Mouse (Mus musculus): ENCODE measurements around the gene Afg1l. TPM values are rescaled to one million over a fixed set of nuclear protein-coding genes. Genes with fewer than 3 reads are reported as not detected.

Afg1l gene
- polyA plus RNA-seq, 1 experiment from 2014 or later = 6.2 TPM

DNA sequence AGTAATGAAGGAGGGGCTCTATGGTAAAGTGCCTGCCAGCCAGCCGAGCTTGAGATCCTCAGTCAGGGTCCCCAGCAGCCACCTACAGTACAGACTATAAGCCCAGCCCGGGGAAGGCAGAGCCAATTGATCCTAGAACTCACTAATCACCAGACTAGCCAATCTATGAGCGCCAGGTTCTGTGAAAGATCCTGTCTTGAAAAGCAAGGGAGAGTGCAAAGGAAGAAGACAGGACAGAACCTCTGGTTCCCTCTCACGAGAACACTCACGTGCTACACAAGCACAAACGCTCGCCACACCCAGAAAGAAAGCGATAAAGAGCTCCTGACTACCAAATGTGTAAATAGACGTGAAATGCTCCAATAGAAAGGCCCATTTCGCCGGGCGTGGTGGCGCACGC, 13.6 kb downstream of the Afg1l start:
- no peaks in the 10 kb centered on the region for H3K36me3 ChIP-seq
- no peak overlapping the region for H3K9ac ChIP-seq (replicated peaks)
- 81% methylated on average over 14 of the region's 14 CpGs for WGBS
- H3K4me3 ChIP-seq = no peak overlapping the region
- H3K4me1 ChIP-seq = 0 out of 2 replicates have a peak, but pooled peaks cover 2% of the 10 kb centered on the region
- H3K27me3 ChIP-seq = no peaks in the 10 kb centered on the region
- H3K9me3 ChIP-seq = no peaks in the 10 kb centered on the region
- H3K4me2 ChIP-seq (replicated peaks) = no peak overlapping the region
- no peak for ATAC-seq (replicated peaks)
- no peak overlapping the region for H3K27ac ChIP-seq (replicated peaks)

DNA sequence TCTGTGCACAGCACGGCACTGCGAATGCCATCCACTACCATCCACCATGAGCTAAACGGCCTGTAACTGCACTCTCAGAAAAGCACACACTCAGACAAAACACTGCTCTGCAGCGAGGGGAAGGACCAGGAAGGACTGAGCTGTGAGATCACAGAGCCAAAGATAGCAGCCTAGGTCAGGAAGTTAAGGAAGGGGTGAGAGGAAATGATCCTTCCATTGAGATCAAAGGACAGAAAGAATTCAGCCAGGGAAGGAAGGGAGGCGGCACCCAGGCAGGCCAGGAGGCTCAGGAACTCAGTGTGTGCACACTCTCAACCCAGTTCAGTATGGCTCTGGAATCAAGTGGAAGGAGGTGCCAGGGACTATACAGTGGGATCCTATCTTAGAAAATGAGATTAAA, 14.1 kb downstream of the Afg1l start:
- Histone ChIP-seq H3K27ac (replicated peaks) (no peak overlapping the region), H3K36me3 (no peaks in the 10 kb centered on the region)
- 55% methylated on average over 5 of the region's 5 CpGs for WGBS

DNA sequence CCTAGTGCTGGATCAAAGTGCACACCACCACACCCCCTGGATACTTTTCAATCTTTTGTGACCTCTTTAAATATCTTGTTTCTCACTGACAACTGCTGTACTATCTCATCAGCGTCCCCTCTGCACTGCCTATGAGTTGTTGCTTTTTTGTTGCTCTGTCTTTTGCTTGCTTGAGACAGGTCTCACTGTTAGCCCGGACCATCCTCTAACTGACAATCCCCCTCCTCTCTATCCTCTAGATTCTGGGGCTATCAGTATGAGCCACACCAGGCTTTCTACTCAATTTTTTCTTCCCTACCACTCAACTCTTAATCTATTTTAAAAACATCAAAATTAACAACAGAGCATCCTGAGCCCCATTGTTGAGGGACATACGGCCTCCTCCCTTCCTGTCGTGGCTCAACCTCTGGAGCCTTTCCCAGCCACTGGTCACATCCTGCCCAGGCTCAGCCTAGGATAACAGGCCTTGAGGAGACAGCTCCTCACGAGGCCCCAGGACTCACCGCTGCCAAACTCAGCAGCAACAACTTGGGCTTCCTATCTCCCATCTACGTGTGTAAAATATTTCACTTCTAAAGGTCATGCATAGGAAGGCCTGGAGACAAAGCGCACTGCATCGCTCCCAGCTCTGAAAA, 20.7 kb downstream of the Afg1l start:
- Histone ChIP-seq H3K4me3 (no peak overlapping the region), H3K27ac (replicated peaks) (no peak overlapping the region), H3K9ac (replicated peaks) (no peak overlapping the region), H3K4me2 (replicated peaks) (no peak overlapping the region), H3K9me3 (no peaks in the 10 kb centered on the region), H3K36me3 (no peaks in the 10 kb centered on the region), H3K4me1 (0 out of 2 replicates have a peak, but pooled peaks cover 3% of the 10 kb centered on the region), H3K27me3 (no peaks in the 10 kb centered on the region)
- 82% methylated on average over 9 of the region's 9 CpGs for WGBS
- no peak for ATAC-seq (replicated peaks)

More for the DNA sequence above, 14.1 kb downstream of the Afg1l start:
- Histone ChIP-seq H3K27me3 (no peaks in the 10 kb centered on the region), H3K4me3 (no peak overlapping the region), H3K9ac (replicated peaks) (no peak overlapping the region), H3K4me2 (replicated peaks) (no peak overlapping the region), H3K9me3 (no peaks in the 10 kb centered on the region), H3K4me1 (0 out of 2 replicates have a peak, but pooled peaks cover 2% of the 10 kb centered on the region)
- no peak for ATAC-seq (replicated peaks)

DNA sequence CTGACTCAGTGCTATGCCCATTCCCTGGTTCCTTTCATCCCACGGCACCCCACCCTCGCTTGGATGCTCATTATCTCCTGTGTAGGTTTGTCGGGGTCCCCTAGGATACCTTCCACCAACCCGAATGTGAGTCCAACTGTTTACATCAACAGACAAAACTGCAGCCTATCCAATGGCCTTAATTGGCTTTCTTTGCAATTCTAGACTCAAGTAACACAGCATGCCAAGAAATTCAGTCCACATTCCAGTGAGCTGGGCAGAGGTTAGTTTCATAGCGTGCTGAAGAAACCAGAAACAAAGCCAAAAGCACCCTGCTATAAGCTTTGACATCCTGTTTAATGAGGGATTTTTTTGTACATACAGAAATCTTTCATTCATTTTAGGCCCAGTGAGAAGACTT, 22.4 kb downstream of the Afg1l start:
- H3K4me3 ChIP-seq = no peak overlapping the region
- H3K27me3 ChIP-seq = no peaks in the 10 kb centered on the region
- 0 out of 2 replicates have a peak, but pooled peaks cover 3% of the 10 kb centered on the region for H3K4me1 ChIP-seq
- no peak overlapping the region for H3K4me2 ChIP-seq (replicated peaks)
- H3K9me3 ChIP-seq = no peaks in the 10 kb centered on the region
- H3K36me3 ChIP-seq = no peaks in the 10 kb centered on the region
- H3K27ac ChIP-seq (replicated peaks) = no peak overlapping the region
- 31% methylated on average over 5 of the region's 5 CpGs for WGBS
- ATAC-seq (replicated peaks) = no peak
- no peak overlapping the region for H3K9ac ChIP-seq (replicated peaks)

DNA sequence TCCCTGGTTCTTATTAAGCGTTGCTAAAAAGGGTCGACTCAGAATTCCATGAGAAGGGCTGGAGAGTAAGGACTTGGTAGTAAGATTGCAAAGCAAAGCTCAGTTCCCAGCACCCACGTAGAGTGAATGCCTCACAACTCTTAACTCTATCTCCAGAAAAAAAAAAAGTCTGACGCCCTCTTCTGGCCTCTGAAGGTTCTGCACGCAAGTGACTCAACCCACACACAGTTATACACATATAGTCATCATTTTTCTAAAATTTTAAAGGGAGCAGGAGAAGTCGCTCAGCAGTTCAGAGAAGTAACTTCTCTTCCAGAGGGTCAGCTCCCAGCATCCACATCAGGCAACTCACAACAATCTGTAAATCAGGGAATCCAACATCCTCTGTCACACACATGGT, 23.7 kb downstream of the Afg1l start:
- Histone ChIP-seq H3K4me2 (replicated peaks) (no peak overlapping the region), H3K9me3 (no peaks in the 10 kb centered on the region), H3K27me3 (no peaks in the 10 kb centered on the region), H3K27ac (replicated peaks) (no peak overlapping the region), H3K9ac (replicated peaks) (no peak overlapping the region), H3K4me3 (no peak overlapping the region), H3K4me1 (0 out of 2 replicates have a peak, but pooled peaks cover 3% of the 10 kb centered on the region), H3K36me3 (no peaks in the 10 kb centered on the region)
- WGBS = 88% methylated on average over 6 of the region's 6 CpGs
- ATAC-seq (replicated peaks) = no peak

DNA sequence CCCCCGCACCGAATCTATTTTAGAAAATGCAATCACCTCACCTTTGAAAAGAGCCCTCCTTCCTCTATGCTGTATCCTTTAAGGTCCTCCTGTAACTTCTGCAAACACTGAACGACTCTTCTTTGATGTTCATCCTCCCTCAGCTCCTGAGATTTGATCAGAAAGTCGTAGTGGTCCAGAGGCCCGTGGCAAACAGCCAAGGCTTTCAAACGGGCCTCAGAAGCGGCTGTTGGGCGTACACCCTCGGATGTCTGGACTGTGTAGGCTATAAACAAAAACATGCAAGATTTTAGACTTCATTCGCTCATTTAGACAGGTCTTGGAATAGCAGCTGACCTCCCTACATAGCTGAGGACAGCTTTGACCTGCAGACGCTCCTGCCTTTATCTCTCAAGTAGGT, 24.1 kb downstream of the Afg1l start:
- ATAC-seq (replicated peaks) = no peak
- WGBS = 74% methylated on average over 11 of the region's 11 CpGs
- H3K27me3 ChIP-seq = no peaks in the 10 kb centered on the region

DNA sequence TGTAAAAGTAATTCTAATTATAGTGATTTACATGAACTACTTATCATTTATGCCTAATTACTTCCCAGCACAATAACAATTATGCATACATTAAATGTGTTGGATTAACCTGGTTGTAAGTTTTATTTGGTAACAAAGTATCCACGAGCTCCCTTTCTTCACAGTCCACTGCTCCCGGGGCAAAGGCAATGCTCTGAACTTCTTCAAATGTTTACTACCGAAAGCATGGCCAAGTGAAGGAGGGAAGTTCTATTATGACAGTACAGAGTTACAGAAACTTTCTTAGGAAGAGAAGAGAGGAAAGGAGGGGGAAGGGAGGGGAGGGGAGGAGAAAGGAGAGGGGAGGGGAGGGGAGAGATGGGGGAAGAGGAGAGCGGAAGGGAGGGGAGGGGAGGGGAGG, 28.7 kb downstream of the Afg1l start:
- no peaks in the 10 kb centered on the region for H3K9me3 ChIP-seq
- H3K9ac ChIP-seq (replicated peaks) = no peak overlapping the region
- H3K27ac ChIP-seq (replicated peaks) = no peak overlapping the region
- no peaks in the 10 kb centered on the region for H3K36me3 ChIP-seq
- WGBS = 23% methylated on average over 3 of the region's 4 CpGs
- H3K4me1 ChIP-seq = peaks cover 8% of the 10 kb centered on the region
- no peaks in the 10 kb centered on the region for H3K27me3 ChIP-seq
- no peak for ATAC-seq (replicated peaks)
- H3K4me3 ChIP-seq = no peak overlapping the region
- no peak overlapping the region for H3K4me2 ChIP-seq (replicated peaks)

More for the DNA sequence above, 24.1 kb downstream of the Afg1l start:
- Histone ChIP-seq H3K4me2 (replicated peaks) (no peak overlapping the region), H3K4me3 (no peak overlapping the region), H3K9ac (replicated peaks) (no peak overlapping the region), H3K4me1 (peaks cover 6% of the 10 kb centered on the region), H3K9me3 (no peaks in the 10 kb centered on the region), H3K27ac (replicated peaks) (no peak overlapping the region), H3K36me3 (no peaks in the 10 kb centered on the region)

DNA sequence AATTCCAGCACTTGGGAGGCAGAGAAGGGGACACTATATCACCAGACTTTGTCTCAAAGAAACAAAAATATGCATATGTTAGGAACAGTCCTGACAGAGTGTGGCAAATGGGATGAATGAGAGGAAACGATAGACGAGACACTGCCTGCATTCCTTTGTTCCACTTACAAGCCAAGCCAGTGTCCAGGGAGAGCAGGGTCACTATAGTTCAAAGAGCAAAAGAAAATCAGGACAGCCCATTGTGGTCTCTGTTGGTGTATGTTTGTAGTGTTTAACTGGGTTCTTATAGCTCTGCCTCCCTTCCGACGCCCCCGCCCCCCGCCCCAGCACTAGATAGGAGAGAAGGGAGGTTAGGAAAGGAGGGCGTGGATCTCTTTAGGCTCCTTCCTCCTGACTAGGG, 30.0 kb downstream of the Afg1l start:
- H3K9ac ChIP-seq (replicated peaks) = no peak overlapping the region

DNA sequence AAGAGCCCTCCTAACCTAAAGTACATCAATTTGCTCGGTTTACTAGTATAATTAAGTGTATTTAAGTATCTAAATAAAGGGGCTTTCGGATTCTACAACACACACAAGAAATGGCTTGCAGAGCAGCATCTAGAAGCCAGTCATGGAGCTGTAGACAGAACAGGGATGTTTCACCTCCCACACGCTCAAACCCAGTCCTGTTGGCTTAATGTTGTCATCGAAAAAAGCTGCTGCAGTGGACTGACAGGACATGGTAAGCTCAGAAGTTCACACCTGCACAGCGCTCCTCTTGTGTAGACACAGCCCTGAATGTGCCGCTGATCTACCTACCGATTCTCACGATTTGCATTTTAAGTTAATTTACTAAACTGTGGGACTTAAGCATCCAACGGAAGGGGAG, 32.2 kb downstream of the Afg1l start:
- H3K27ac ChIP-seq (replicated peaks) = no peak overlapping the region
- no peaks in the 10 kb centered on the region for H3K36me3 ChIP-seq
- H3K4me1 ChIP-seq = peaks cover 8% of the 10 kb centered on the region
- no peaks in the 10 kb centered on the region for H3K27me3 ChIP-seq
- H3K9ac ChIP-seq (replicated peaks) = no peak overlapping the region
- 61% methylated on average over 9 of the region's 9 CpGs for WGBS
- no peak overlapping the region for H3K4me3 ChIP-seq
- H3K4me2 ChIP-seq (replicated peaks) = no peak overlapping the region
- ATAC-seq (replicated peaks) = no peak
- no peaks in the 10 kb centered on the region for H3K9me3 ChIP-seq

More for the DNA sequence above, 30.0 kb downstream of the Afg1l start:
- ATAC-seq (replicated peaks) = no peak
- no peak overlapping the region for H3K4me2 ChIP-seq (replicated peaks)
- peaks cover 8% of the 10 kb centered on the region for H3K4me1 ChIP-seq
- no peaks in the 10 kb centered on the region for H3K9me3 ChIP-seq
- WGBS = 68% methylated on average over 7 of the region's 7 CpGs
- no peak overlapping the region for H3K4me3 ChIP-seq
- no peak overlapping the region for H3K27ac ChIP-seq (replicated peaks)
- no peaks in the 10 kb centered on the region for H3K36me3 ChIP-seq
- no peaks in the 10 kb centered on the region for H3K27me3 ChIP-seq

DNA sequence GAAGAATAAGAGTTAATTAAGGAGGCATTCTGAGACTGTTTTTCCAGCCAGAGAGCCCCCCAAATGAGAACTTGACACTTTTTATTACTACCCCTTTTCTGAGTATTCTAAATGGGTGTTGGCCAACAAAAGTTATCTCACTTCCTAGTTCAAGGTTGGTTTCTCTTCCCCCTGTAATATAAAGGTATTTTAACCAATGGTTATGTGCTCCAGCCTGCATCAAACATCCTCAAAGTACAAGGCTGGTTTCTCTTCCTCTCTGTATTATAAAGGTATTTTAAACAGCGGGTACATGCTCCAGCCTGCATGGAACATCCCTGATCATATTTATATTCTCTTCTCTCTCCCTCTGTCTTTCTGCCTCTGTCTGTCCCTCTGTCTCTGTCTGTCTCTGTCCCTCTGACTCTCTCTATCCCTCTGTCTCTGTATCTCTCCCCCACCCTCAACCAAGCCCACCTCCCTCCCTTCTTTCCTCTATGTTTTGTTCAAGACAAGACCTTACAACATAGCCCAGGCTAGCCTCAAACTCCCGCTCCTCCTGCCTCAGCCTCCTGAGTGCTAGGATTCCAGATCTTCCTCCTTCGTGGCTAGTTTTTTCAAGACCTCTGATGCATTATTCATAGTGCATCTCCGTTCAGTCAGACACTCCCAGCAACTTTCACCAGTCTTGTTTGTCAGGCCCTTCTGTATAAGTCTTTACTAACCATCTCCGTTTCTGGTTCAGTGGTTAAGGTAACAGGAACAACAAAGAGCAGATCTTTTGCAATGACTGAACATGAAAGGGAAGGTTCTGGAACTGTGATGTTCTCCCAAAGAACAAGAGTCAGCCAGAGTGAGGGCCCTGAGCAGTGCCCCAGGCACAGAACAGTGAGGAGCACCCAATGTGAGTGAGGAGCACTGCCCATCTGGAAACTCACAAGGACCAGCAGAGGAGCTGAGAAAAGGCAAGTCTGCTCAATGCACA, 41.2 kb downstream of the Afg1l start:
- H3K4me1 ChIP-seq = no peaks in the 10 kb centered on the region
- no peaks in the 10 kb centered on the region for H3K27me3 ChIP-seq
- H3K9me3 ChIP-seq = peaks cover 6% of the 10 kb centered on the region; the same call in 1 of the 2 replicates
- H3K9ac ChIP-seq (replicated peaks) = no peak overlapping the region
- H3K4me2 ChIP-seq (replicated peaks) = no peak overlapping the region
- no peak for ATAC-seq (replicated peaks)
- H3K36me3 ChIP-seq = no peaks in the 10 kb centered on the region
- no peak overlapping the region for H3K4me3 ChIP-seq
- 57% methylated on average over 5 of the region's 5 CpGs for WGBS
- no peak overlapping the region for H3K27ac ChIP-seq (replicated peaks)

DNA sequence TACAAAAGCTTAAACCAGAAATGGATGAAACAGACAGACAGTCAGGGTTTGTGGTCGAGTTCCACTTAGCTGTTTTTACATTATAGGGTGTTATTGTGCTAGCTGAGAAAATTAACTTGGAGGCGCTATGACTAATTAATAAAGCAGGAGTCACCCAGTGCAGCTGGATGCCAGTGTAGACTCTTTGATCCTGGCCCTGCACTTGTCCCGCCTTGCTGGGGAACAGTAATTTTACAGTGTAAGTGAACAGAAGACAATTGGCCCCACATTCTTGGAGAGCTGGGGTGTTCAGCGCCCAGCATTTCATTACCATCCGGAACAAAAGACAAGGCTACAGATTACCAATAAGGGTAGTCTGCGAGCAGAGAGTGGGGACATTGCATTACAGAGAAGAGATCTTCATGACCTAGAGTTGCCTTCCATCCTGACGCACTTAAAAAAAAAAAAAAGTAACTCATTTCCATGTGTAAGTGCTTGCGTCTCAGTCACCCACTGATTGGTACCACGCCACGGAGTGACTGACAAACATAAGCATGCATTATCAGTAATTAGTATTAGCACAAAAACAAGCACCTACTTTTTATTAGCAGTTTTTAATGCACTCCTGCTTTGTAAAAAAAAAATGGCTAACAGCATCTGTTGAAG, 60.7 kb downstream of the Afg1l start:
- peak overlapping the region; percentile 18 for H3K4me2 ChIP-seq (replicated peaks)
- no peaks in the 10 kb centered on the region for H3K27me3 ChIP-seq
- no peaks in the 10 kb centered on the region for H3K9me3 ChIP-seq
- peaks cover 30% of the 10 kb centered on the region for H3K4me1 ChIP-seq
- 5% methylated on average over 10 of the region's 10 CpGs for WGBS
- H3K36me3 ChIP-seq = no peaks in the 10 kb centered on the region
- no peak for ATAC-seq (replicated peaks)
- H3K27ac ChIP-seq (replicated peaks) = no peak overlapping the region
- H3K9ac ChIP-seq (replicated peaks) = no peak overlapping the region
- H3K4me3 ChIP-seq = no peak overlapping the region
